Mouse (Mus musculus) adrenal gland (tissue): ENCODE measurements around the gene Wdr1.
"Not testable (repeated sequence)": the region's sequence is repeated elsewhere in the genome, so short reads cannot be mapped to it uniquely, and the experiment has no call there.

Experiments used
- intact Hi-C: fragments of 180-260 bp; cut with DNase I; formaldehyde crosslinking; loops from one replicate; pipeline ENCODE4 v1.15.1; 2025

The Wdr1 gene

DNA sequence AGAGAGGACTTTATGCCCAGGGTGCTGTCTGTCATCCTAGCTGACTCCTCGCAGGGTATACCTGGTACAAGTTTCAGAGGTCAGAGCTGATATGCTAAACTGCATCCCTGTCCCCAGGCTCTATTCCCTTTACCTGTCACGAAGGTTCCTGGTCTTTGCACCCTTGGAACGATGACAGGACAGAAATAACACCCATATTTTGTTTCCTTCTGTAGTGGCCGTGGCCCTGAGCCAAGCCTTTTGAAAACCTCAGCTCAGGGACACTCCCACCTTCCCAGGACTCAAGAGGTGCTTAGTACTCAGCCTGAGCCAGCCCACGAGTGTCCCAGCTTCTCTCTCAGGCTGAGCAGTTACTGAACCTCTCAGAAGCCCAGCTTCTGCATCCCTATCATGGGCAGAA is 64.5 kb downstream of the Wdr1 start:
- intact Hi-C loops: no loop called here

- intact Hi-C loops: no loop called here
These were observed 66.4 kb downstream of the Wdr1 start for GRCm38 (mm10) chr5:38496491-38497057.

DNA sequence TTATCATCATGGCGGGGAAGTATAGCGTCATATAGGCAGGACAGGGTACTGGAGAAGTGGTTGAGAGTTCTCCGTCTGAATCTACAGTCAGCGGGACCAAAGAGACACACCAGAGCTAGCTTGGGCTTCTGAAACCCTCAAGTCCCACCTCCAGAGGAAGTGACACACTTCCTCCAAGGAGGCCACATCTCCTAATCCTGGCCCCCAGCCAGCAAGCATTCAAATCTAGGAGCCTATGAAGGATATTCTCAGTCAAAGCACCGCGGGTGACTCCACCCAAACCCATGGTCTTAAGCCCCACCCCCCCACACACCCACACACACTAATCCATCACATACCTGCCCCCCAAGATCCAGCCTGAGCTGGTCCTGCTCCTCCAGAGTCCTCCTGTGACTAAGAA is 69.1 kb downstream of the Wdr1 start:
- intact Hi-C loops: no loop called here

- intact Hi-C loops: no loop called here
These were observed 71.3 kb downstream of the Wdr1 start for GRCm38 (mm10) chr5:38491763-38492162.

GRCm38 (mm10) chr5:38489739-38490138 is 73.3 kb downstream of the Wdr1 start:
- intact Hi-C loops: no loop called here

DNA sequence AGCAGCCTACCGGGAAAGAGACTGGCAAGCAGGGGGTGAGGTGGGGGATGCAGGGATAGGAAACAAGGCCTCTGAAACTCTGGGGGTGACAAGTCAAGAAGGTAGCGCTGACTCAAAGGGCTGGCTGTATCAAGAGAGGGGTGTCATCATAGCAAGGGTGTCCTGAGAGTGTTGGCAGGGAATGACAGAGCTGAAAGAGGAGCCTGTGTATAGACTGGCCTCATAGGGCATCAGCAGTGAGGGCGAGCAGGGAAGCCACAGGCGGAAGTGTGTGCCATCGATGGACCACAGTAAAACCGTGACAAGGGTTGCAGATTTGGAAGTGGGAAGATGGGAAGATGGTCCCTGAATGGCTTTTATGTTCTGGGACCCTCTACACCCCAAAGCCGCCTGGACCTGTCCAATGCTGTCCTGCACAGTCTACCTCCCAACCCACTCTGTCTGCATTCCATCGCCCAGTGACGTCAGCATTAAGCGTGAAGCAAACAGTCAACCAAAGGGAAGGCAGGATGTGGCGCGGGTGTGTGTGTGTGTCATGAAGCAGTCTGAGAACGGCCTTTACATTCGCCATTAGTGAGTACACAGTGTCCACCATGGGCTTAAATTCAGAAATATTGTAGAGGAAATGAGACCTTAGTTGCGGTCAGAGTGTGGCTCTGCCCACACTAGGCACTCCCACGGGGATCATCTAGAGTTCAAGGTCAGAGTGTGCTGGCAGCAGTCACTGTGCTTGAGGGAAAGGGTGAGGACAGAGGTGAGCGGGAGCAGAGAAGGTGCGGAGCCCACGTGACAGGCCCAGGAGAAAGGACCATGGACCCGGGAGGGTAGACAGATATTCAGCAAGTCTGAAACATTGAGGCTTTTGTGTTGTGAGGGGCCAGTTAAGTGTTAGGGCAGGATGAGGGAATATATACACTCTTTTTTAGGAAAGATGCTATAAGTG is 74.1 kb downstream of the Wdr1 start:
- intact Hi-C loops: no loop called here

GRCm38 (mm10) chr5:38488026-38488425 is 75.0 kb downstream of the Wdr1 start:
- intact Hi-C loops: no loop called here

- intact Hi-C loops: no loop called here
These were observed 75.8 kb downstream of the Wdr1 start for GRCm38 (mm10) chr5:38487247-38487646.

DNA sequence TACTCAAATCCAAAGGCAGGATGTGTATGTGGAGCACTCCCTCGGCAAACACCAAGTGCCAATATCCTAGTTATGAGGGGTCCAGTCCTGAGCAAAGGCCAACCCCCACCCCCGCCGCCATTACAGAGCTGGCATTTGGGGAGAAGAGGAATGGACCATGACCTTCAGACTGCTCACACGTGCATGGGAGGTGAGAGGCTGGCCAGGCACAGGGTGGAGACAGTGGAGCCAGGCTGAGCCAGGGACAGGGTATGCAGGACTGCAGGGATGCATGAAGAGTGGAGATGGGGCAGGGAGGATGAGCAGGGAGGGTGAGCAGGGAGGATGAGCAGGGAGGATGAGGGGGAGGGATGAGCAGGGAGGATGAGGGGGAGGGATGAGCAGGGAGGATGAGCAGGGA is 77.1 kb downstream of the Wdr1 start:
- intact Hi-C loops: no loop called here

- intact Hi-C loops: no loop called here
These were observed 79.4 kb downstream of the Wdr1 start for GRCm38 (mm10) chr5:38483518-38484110.

DNA sequence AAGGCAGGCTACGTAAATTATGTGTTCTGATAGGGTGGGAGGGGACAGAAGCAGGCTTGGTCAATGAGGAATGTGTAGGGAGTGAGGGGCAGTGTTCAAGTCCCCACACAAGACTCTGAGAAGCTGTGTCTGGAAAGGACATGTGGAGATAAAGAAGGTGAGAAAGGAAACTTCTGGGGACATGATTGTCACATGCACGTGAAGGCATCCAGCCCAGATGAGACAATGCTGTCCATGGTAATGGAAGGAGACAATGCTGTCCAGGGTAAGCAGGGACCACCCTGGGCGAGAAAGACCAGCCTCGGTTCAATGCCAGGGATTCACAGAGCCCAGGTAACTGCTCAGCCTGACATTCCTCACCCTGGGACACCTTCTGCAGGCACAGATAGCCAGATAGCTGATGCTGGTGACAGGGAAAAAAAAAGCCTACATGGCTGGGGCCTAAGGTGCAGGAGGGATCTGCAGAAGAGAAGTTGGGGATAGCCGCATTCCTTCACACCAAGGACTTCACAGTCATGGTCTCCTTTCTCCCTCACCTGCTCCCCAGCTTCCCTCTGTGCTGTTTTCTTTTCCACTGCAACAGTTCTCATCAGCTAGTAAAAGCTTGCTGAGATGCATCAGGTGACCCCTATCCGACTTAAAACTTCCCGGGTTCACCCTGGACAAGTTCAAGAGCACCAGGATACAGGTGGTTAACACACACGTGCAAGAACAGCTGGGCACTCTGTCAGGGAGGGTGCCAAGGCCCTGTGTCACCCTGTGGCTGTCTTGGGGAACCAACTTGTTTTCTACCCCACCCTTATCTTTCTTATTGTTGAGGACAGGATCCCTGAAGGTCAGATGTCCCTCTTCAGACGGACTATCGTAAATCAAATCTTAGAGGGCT is 82.0 kb downstream of the Wdr1 start:
- intact Hi-C loops: no loop called here

DNA sequence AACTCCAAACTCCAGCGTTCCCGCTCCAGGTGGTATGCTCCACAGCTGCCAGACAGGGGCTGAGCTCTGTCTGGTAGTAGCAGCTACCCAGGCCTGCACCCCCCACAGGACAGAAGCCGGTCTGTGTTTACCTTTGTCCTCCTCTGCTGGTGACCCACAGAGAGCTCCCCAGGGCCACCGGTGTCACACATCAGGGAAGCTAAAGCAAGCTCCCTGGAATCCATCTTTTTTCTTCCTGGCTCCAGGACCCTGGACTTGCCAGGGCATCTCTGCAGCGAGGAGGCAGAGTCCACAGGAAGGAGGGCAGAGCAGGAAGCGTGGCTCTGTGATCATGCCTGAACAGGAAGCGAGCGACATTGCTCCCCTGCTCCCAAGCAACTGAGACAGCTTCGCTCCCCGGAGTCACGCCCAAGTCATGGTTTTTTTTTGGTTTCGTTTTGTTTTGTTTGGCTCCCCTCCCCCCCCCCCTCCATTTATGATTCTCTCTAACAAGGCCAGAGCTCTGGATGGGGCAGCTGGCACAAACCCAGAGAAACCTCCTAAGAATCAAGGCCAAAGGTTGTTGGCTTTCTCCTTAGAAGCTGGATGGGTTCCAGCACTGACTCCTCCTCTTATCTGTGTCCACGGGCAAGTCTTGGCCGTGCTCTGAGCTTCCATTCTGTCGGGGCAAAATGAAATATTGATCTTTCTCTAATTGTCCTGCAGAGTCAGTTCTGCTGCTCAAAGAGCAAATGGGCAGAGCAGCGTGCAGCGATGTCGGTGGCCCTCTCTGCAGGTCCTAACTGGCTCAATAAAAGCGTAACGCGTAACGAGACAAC is 82.9 kb downstream of the Wdr1 start:
- intact Hi-C loops: no loop called here

- intact Hi-C loops: not testable (repeated sequence)
These were observed 83.5 kb downstream of the Wdr1 start for GRCm38 (mm10) chr5:38479545-38479907.

DNA sequence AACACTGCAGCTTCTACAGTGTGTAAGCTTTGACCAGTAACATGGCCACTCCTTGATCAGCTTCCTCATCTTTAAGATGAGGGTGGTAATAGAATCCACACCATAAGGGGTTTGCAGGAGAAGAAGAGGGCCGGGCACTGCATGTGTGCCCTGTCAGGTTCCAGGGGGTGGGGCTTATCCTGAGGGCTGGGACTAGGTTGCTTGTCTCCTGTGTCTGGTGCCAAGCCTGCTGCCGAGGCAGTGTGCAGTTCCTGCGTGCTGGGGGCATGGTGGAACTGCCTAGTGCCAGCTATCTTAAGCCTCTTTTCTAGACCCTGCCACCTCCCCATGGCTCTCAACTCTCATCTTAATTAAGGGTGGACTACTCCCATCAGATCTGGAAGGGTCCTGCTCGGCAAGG is 84.0 kb downstream of the Wdr1 start:
- intact Hi-C loops: no loop called here

DNA sequence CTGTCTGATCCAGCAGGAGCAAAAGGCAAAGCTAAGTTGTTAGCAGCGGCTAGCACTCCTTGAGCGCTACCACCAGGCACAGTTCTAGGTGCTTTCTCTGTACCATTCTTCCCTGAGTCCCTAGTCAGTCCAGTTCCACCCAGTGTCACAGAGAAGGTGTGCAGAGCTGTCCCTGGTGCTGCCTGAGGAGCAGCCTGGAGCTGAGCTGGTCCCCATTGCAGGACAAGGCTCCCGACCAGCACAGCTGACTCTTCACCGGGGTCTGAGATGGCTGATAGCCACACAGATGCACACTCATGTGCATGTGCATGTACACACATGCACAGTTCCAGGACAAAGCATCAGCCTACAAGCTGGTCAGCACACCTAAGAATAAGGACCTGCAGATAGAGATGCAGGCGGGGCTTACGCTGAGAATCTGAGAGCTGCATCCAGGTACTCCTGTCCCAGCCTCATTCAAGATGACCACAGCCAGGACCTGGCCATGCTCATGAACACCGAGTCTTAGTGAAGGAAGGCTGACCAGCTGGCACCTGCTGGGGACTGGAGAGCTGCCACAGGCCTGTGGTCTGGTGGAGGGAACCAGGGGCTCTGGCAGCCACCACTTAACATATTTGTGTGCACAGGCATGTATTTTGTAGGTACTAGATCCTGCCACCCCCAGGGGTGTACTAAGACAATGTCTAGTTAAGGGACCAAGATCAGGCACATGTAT is 85.1 kb downstream of the Wdr1 start:
- intact Hi-C loops: no loop called here

DNA sequence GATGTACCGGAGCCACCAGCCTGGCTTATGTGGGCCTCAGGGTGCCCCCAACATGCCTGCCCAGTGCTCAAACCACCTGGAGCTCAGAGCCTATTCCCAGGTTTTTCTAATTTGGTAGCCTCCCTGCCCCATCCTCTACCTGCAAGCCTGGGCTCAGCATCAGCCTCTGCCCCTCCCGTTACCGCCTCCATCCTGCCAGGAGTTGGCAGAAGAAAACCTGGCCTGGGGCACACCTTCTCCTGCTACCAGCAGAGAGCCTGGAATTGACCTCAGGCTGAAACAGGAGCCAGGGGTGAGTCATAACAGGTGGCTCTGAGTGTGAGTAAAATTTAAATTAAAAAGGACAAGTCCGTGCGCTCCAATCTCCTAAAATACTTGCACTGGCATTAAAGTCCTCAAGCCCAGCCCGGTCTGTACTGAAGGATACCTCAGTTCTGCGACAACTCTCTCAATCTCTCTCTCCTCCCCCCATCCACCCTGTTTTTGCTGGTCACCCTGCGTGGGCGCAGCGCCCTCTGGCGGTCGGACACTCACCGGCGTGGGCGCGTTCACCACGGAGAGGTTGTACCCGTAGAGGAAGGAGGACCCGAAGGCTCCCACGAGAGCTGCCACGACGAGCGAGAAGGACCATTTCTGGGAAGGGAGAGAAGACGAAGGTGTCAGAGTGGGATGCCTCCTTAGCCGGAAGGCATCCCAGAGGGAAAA is 86.0 kb downstream of the Wdr1 start:
- intact Hi-C loops: no loop called here
